11 mouse cellular contexts compared by ENCODE assay signal in the genomic region with DNA sequence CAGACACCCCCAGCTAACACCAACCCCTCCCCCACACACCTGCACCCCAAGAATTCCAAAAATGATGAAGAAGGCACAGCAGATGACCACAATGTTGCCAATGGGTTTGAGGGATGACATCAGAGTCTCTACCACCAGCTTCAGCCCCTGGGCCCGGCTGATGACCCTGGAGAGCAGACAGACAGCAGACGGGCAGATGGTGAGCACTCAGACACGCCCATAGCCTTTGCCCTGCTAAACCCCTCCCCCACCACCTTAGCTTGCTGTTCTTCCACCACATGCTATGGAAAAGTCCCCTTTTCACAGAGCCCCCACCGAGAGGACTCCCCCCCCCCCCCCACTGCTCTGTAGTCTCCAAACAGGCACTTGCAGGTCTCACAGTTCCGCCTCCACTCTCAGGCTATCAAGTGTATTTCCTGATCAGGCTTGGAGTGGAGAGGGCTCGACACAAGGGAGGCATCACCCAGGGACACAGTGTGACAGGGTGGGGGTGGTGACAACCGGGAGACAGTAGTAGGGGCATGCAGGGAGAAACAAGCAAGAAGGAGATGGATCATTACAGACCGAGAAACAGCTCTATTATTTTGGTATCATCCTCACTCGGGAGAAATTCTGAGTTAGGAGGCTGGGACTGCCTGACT. TPM values are rescaled to one million over a fixed set of nuclear protein-coding genes. Genes with fewer than 3 reads are reported as not detected.
DNase-seq lines count a peak whose midpoint lies in the region; ATAC-seq lines count a peak whose summit lies in the region.
"Had no signal": no experiment of that assay in that cellular context is flagged by ENCODE, and none has a peak within 500 bp of the region (broad histone marks: within the 10 kb centered on the region; RNA-seq: fewer than 3 reads in every experiment).

No protein-coding gene starts in this region.

- no peak overlapping the region for H3K9ac ChIP-seq in embryonic facial prominence, embryonic 12.5 days
- H3K9ac ChIP-seq in kidney, embryonic 16.5 days (replicated peaks; ENCODE audit: low read length) = no peak overlapping the region
- peak overlapping the region; percentile 1; the same call in 1 of the 2 replicates for H3K9ac ChIP-seq in neural tube, embryonic 13.5 days
- H3K9ac ChIP-seq: liver, embryonic 14.5 days had no signal

- peaks cover 73% of the 10 kb centered on the region for H3K36me3 ChIP-seq in embryonic facial prominence, embryonic 12.5 days
- H3K36me3 ChIP-seq in kidney, embryonic 16.5 days (ENCODE audit: insufficient read depth, low read length) = peaks cover 9% of the 10 kb centered on the region; the same call in 1 of the 2 replicates
- peaks cover 57% of the 10 kb centered on the region for H3K36me3 ChIP-seq in neural tube, embryonic 13.5 days

- H3K27ac ChIP-seq in embryonic facial prominence, embryonic 12.5 days = peak overlapping the region; percentile 90
- peak overlapping the region; percentile 89; the same call in 1 of the 2 replicates for H3K27ac ChIP-seq in kidney, embryonic 16.5 days (ENCODE audit: low read length)
- H3K27ac ChIP-seq in neural tube, embryonic 13.5 days (replicated peaks) = peak overlapping the region; percentile 83
- H3K27ac ChIP-seq: liver, embryonic 14.5 days had no signal

- no peak overlapping the region for H3K4me3 ChIP-seq in embryonic facial prominence, embryonic 12.5 days
- H3K4me3 ChIP-seq in kidney, embryonic 16.5 days (ENCODE audit: low read length) = no peak overlapping the region
- no peak overlapping the region for H3K4me3 ChIP-seq in neural tube, embryonic 13.5 days

- DNase-seq in kidney, adult 9 months = peak; percentile 28
- no peak for DNase-seq in kidney, adult 18-20 months
- no peak for DNase-seq in gastrocnemius, postnatal 36 days
- DNase-seq in frontal cortex, postnatal 25 days (ENCODE audit: low spot score in 2 of 2) = no peak
- DNase-seq in frontal cortex, postnatal 10 days (ENCODE audit: low spot score in 2 of 2) = no peak
- DNase-seq: thymus, postnatal 4 days had no signal

- intact Hi-C loops in gastrocnemius, postnatal 36 days (cut with DNase I) = no loop called here

- 0 out of 2 replicates have a peak, but pooled peaks have one; percentile 31 for ATAC-seq in embryonic facial prominence, embryonic 12.5 days (ENCODE audit: insufficient number of reproducible peaks, insufficient read depth, low FRiP score, low TSS enrichment)
- ATAC-seq in kidney, embryonic 16.5 days (ENCODE audit: low FRiP score, low TSS enrichment) = 0 out of 2 replicates have a peak, but pooled peaks have one; percentile 47
- ATAC-seq in neural tube, embryonic 13.5 days (ENCODE audit: low read depth) = peak; percentile 29

- 0 out of 2 replicates have a peak, but pooled peaks cover 10% of the 10 kb centered on the region for H3K27me3 ChIP-seq in embryonic facial prominence, embryonic 12.5 days
- no peaks in the 10 kb centered on the region for H3K27me3 ChIP-seq in kidney, embryonic 16.5 days (ENCODE audit: insufficient read depth, low read length)
- 0 out of 2 replicates have a peak, but pooled peaks cover 3% of the 10 kb centered on the region for H3K27me3 ChIP-seq in neural tube, embryonic 13.5 days

- H3K4me2 ChIP-seq in embryonic facial prominence, embryonic 12.5 days (replicated peaks) = peak overlapping the region; percentile 23; the same call in 1 of the 2 replicates
- peak overlapping the region; percentile 11; the same call in 1 of the 2 replicates for H3K4me2 ChIP-seq in kidney, embryonic 16.5 days (replicated peaks; ENCODE audit: low read depth, low read length)
- H3K4me2 ChIP-seq in neural tube, embryonic 13.5 days = no peak overlapping the region

- peaks cover 46% of the 10 kb centered on the region for H3K4me1 ChIP-seq in embryonic facial prominence, embryonic 12.5 days
- H3K4me1 ChIP-seq in kidney, embryonic 16.5 days (ENCODE audit: insufficient read depth, low read length) = peaks cover 44% of the 10 kb centered on the region
- peaks cover 64% of the 10 kb centered on the region for H3K4me1 ChIP-seq in neural tube, embryonic 13.5 days (replicated peaks)

- no peaks in the 10 kb centered on the region for H3K9me3 ChIP-seq in embryonic facial prominence, embryonic 12.5 days
- no peaks in the 10 kb centered on the region for H3K9me3 ChIP-seq in kidney, embryonic 16.5 days (ENCODE audit: low read length)
- H3K9me3 ChIP-seq in neural tube, embryonic 13.5 days = no peaks in the 10 kb centered on the region

- 22% methylated on average over 9 of the region's 9 CpGs for WGBS in embryonic facial prominence, embryonic 12.5 days
- WGBS in kidney, embryonic 16.5 days = 28% methylated on average over 9 of the region's 9 CpGs
- WGBS in neural tube, embryonic 13.5 days = 15% methylated on average over 9 of the region's 9 CpGs

RNA-seq across cellular contexts. Expression of gene Abcc3, which starts 36.3 kb away (rescaled TPM):
- polyA plus RNA-seq in embryonic facial prominence, embryonic 12.5 days (2016; fragmentation: Nextera tagmentation; extraction: Ambion mirVana) = 0.69 and 0.78 TPM in 2 replicates
- polyA plus RNA-seq in kidney, embryonic 16.5 days (2015; fragmentation: Nextera tagmentation; extraction: Ambion mirVana) = 5.0 and 7.0 TPM in 2 replicates
- polyA plus RNA-seq in neural tube, embryonic 13.5 days (2015; fragmentation: Nextera tagmentation; extraction: Ambion mirVana) = 0.68 and 1.0 TPM in 2 replicates
- under 1 TPM; 0.47 to 0.48 TPM for total RNA-seq in gastrocnemius, postnatal 36 days (2021)

RNA-seq across cellular contexts. Expression of gene Cacna1g, which starts 44.9 kb away (rescaled TPM):
- polyA plus RNA-seq in embryonic facial prominence, embryonic 12.5 days (2016; fragmentation: Nextera tagmentation; extraction: Ambion mirVana) = 31.6 and 37.2 TPM in 2 replicates
- polyA plus RNA-seq in kidney, embryonic 16.5 days (2015; fragmentation: Nextera tagmentation; extraction: Ambion mirVana) = 10.2 and 10.3 TPM in 2 replicates
- 8.9 and 9.3 TPM in 2 replicates for polyA plus RNA-seq in neural tube, embryonic 13.5 days (2015; fragmentation: Nextera tagmentation; extraction: Ambion mirVana)
- 1 to 10 TPM; 2.0 to 3.0 TPM for total RNA-seq in gastrocnemius, postnatal 36 days (2021)

RNA-seq across cellular contexts. Expression of gene Spata20, which starts 56.8 kb away (rescaled TPM):
- 0.29 and 0.43 TPM in 2 replicates for polyA plus RNA-seq in embryonic facial prominence, embryonic 12.5 days (2016; fragmentation: Nextera tagmentation; extraction: Ambion mirVana)
- polyA plus RNA-seq in kidney, embryonic 16.5 days (2015; fragmentation: Nextera tagmentation; extraction: Ambion mirVana) = 0.19 and 0.37 TPM in 2 replicates
- polyA plus RNA-seq in neural tube, embryonic 13.5 days (2015; fragmentation: Nextera tagmentation; extraction: Ambion mirVana) = 0.28 TPM in 1 of 2 replicates, not detected in the other
- not detected for total RNA-seq in gastrocnemius, postnatal 36 days (2021)
- total RNA-seq: gastrocnemius, adult 18-20 months had no signal
- polyA plus RNA-seq: liver, embryonic 14.5 days had no signal
